Mouse (Mus musculus) forebrain, embryonic 12.5 days (tissue): ENCODE data around the gene Rnf121. TPM values are rescaled to one million over a fixed set of nuclear protein-coding genes. Genes with fewer than 3 reads are reported as not detected.
A peak's percentile ranks its signal among the peaks of the same experiment; 100 is the strongest.

Source experiments
- ATAC-seq: fragments of 200-750 bp; cut with Nextera tagmentation; 2 replicates; pipeline ENCODE4 v1.8.0; 2017; ENCODE audit warnings: moderate TSS enrichment; ENCODE audit not compliant: low FRiP score
- H3K27ac ChIP-seq: fragments of 300-500 bp; sonication (generic); 2 replicates; pipeline ENCODE4 v1.5.1; 2016; ENCODE audit warnings: mild to moderate bottlenecking
- H3K27me3 ChIP-seq: fragments of 300-500 bp; sonication (generic); 2 replicates; pipeline ENCODE4 v1.6.1; 2016; ENCODE audit warnings: mild to moderate bottlenecking
- H3K36me3 ChIP-seq: fragments of 300-500 bp; sonication (generic); replicated peaks from 2 replicates; pipeline ENCODE4 v1.6.1; 2016; ENCODE audit warnings: mild to moderate bottlenecking
- H3K4me1 ChIP-seq: fragments of 300-500 bp; sonication (generic); 2 replicates; pipeline ENCODE4 v1.6.1; 2016
- H3K4me2 ChIP-seq: fragments of 300-500 bp; sonication (generic); 2 replicates; pipeline ENCODE4 v1.6.1; 2016; ENCODE audit warnings: mild to moderate bottlenecking, moderate library complexity
- H3K4me3 ChIP-seq: fragments of 300-500 bp; sonication (generic); replicated peaks from 2 replicates; pipeline ENCODE4 v1.5.1; 2016; ENCODE audit warnings: mild to moderate bottlenecking
- H3K9ac ChIP-seq: fragments of 300-500 bp; sonication (generic); 2 replicates; pipeline ENCODE4 v1.6.1; 2016; ENCODE audit warnings: mild to moderate bottlenecking
- H3K9me3 ChIP-seq: fragments of 300-500 bp; sonication (generic); 2 replicates; pipeline ENCODE4 v1.6.1; 2016
- WGBS: fragments of 180-500 bp; shearing (Covaris S2); methylation state at CpG from one replicate; pipeline ENCODE4 v1.1.7; 2016; 5-methylcytosine and 5-hydroxymethylcytosine counted together
- polyA plus RNA-seq: library from polyadenylated mRNA; unstranded; fragments of >200 nt; fragmentation: Nextera tagmentation; extraction: Ambion mirVana; gene quantifications from 2 replicates; pipeline ENCODE4 v1.2.1, GENCODE M21; 2016

The Rnf121 gene
- polyA plus RNA-seq: 33.0 and 33.3 TPM in 2 replicates

DNA sequence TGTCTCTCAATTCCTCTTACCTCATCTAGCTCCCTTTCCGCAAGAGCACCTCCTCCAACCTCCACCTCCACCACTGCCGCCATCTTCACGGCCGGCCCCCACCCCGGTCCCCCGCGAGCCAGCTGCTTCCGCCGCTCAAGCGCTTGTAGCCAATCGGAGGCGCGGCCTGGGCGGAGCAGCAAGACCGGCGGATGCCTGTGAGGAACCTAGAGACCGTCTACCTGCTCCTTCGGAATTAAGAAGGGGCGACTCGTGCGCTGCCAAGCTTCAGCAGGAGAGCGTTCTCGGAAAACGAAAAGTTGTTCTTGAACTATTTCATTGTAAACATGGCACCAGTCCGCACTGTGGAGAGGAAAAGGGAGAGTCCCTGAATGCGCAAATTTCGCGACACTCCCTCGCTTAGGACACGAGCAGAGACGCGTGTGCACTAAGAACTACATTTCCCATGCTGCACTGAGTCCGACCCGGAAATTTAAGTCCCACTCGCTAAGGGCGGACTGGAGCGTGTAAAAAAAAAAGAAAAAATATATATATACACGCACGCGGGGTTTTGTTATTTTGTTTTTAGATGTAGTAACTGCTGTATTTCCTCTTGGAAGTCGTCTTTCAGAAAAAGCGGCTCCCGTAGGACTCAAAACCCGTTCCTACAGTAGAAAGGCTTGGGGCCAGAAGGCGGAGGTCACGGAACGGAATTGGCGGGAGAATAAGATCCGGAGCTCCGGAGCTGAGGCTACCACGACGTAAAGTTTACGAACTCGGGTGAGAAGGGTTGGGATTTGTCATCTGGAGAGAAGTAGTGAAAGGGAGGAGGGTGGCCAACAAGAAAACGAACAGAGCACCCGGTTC lies at the start of gene Rnf121, which contains the start of the genes Xndc1 and Xntrpc:
TSS of gene Rnf121 (minus strand) at position 424 of the 846 bp plus-strand sequence.
TSS of gene Xndc1 (plus strand) at position 466 of the 846 bp plus-strand sequence.
TSS of gene Xntrpc (plus strand) at position 668 of the 846 bp plus-strand sequence.
- Histone ChIP-seq H3K36me3 (0 out of 2 replicates have a peak, but pooled peaks cover 4% of the 10 kb centered on the region), H3K9me3 (no peaks in the 10 kb centered on the region), H3K9ac (peak within 1 kb of the TSS; percentile 80), H3K27me3 (no peaks in the 10 kb centered on the region), H3K27ac (peak within 1 kb of the TSS; percentile 74), H3K4me3 (peak within 1 kb of the TSS; percentile 74), H3K4me1 (peaks cover 30% of the 10 kb centered on the region), H3K4me2 (peak within 1 kb of the TSS; percentile 72)
- under 1% methylated on average over 56 of the region's 56 CpGs for WGBS
- peak; percentile 99 for ATAC-seq

- Histone ChIP-seq H3K27me3 (no peaks in the 10 kb centered on the region), H3K4me2 (no peak overlapping the region), H3K36me3 (no peaks in the 10 kb centered on the region; the same call in 1 of the 2 replicates), H3K4me1 (no peaks in the 10 kb centered on the region), H3K9ac (no peak overlapping the region), H3K27ac (no peak overlapping the region), H3K9me3 (no peaks in the 10 kb centered on the region), H3K4me3 (no peak overlapping the region)
- WGBS: 84% methylated on average over 45 of the region's 45 CpGs
- no peak for ATAC-seq
These were observed 48.0 kb upstream of the Rnf121 start for GRCm38 (mm10) chr7:102113151-102113729.

DNA sequence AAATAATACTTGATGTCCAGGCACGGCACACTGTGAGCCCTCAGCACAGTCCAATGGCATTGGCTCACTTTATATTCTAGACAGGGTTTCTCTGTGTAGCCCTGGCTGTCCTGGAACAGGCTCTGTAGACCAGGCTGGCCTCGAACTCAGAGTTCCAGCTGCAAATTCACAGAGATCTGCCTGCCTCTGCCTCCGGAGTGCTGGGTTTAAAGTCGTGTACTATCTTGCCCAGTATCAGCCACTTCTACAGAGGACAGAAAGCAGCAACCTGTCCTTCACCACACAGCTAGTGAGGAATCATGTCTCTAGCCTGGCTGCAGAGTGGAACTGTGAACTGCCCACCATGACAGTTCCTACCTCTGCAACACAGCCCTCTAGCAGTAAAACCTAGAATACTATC lies 44.5 kb upstream of the Rnf121 start:
- peaks cover 7% of the 10 kb centered on the region for H3K4me1 ChIP-seq
- H3K9ac ChIP-seq: no peak overlapping the region
- no peaks in the 10 kb centered on the region for H3K9me3 ChIP-seq
- H3K4me3 ChIP-seq: no peak overlapping the region
- 90% methylated on average over 4 of the region's 4 CpGs for whole genome bisulfite sequencing
- ATAC-seq: no peak
- H3K4me2 ChIP-seq: no peak overlapping the region
- no peaks in the 10 kb centered on the region for H3K36me3 ChIP-seq
- H3K27ac ChIP-seq: no peak overlapping the region
- no peaks in the 10 kb centered on the region; the same call in 1 of the 2 replicates for H3K27me3 ChIP-seq

- ATAC-seq: no peak
These were observed 43.9 kb upstream of the Rnf121 start, which contains the start of gene Art5 for GRCm38 (mm10) chr7:102109171-102109570. Art5 (minus strand) TSS chr7:102109489.

GRCm38 (mm10) chr7:102108206-102108605 lies 42.9 kb upstream of the Rnf121 start:
- Histone ChIP-seq H3K4me3 (no peak overlapping the region), H3K27ac (no peak overlapping the region), H3K4me2 (no peak overlapping the region), H3K36me3 (no peaks in the 10 kb centered on the region), H3K27me3 (no peaks in the 10 kb centered on the region; the same call in 1 of the 2 replicates), H3K4me1 (peaks cover 7% of the 10 kb centered on the region), H3K9ac (no peak overlapping the region), H3K9me3 (no peaks in the 10 kb centered on the region)
- whole genome bisulfite sequencing: 86% methylated on average over 1 of the region's 1 CpGs
- ATAC-seq: no peak

More at GRCm38 (mm10) chr7:102109171-102109570, 43.9 kb upstream of the Rnf121 start, which contains the start of gene Art5:
- Histone ChIP-seq H3K9me3 (no peaks in the 10 kb centered on the region), H3K36me3 (no peaks in the 10 kb centered on the region), H3K4me1 (peaks cover 7% of the 10 kb centered on the region), H3K9ac (no peak within 1 kb of the TSS), H3K4me3 (no peak within 1 kb of the TSS), H3K27me3 (no peaks in the 10 kb centered on the region; the same call in 1 of the 2 replicates), H3K4me2 (no peak within 1 kb of the TSS), H3K27ac (no peak within 1 kb of the TSS)
- 85% methylated on average over 7 of the region's 7 CpGs for WGBS

DNA sequence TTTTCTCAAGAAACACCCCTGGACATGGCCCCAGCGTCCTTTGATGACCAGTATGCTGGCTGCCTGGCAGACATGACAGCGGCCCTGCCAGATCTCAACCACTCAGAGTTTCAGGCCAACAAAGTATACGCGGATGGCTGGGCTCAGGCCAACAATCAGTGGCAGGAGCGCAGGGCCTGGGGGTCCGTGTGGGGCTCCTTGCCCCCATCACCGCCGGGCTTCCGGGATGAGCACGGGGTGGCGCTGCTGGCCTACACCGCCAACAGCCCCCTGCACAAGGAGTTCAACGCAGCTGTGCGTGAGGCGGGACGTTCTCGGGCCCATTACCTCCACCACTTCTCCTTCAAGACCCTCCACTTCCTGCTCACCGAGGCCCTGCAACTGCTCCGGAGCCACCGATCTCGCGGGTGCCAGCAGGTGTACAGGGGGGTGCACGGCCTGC lies 41.5 kb upstream of the Rnf121 start:
- H3K36me3 ChIP-seq: no peaks in the 10 kb centered on the region
- H3K27me3 ChIP-seq: no peaks in the 10 kb centered on the region; the same call in 1 of the 2 replicates
- 15% methylated on average over 23 of the region's 23 CpGs for WGBS
- no peaks in the 10 kb centered on the region for H3K9me3 ChIP-seq
- H3K4me2 ChIP-seq: peak overlapping the region; percentile 52
- H3K9ac ChIP-seq: peak overlapping the region; percentile 29; the same call in 1 of the 2 replicates
- no peak overlapping the region for H3K27ac ChIP-seq
- peaks cover 7% of the 10 kb centered on the region for H3K4me1 ChIP-seq
- ATAC-seq: 0 out of 2 replicates have a peak, but pooled peaks have one; percentile 44
- peak overlapping the region; percentile 23 for H3K4me3 ChIP-seq

DNA sequence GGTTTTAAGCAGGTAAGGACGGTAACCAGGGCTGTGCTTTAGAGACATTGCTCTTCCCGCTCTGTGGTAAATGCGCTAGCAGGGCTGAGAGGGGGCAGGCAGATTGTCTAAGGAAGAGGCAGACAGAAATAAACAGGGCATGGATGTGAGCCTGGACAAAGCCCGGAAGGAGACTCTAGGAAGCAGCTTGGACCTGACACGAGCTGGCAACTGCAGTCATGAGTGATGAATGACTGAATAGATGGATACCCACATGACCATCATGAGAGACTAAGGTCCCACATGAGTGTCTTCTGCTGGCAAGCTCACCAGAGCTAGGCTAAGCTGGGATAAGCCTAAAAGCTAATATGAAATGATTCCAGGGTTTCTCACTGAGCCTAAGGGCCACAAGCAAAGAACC lies 38.9 kb upstream of the Rnf121 start:
- no peaks in the 10 kb centered on the region for H3K36me3 ChIP-seq
- H3K4me1 ChIP-seq: peaks cover 25% of the 10 kb centered on the region
- 78% methylated on average over 5 of the region's 5 CpGs for WGBS

GRCm38 (mm10) chr7:102103555-102103954 lies 38.3 kb upstream of the Rnf121 start:
- H3K4me1 ChIP-seq: peaks cover 25% of the 10 kb centered on the region
- no peak overlapping the region for H3K4me2 ChIP-seq
- H3K27ac ChIP-seq: no peak overlapping the region
- no peaks in the 10 kb centered on the region for H3K9me3 ChIP-seq
- H3K9ac ChIP-seq: no peak overlapping the region
- H3K27me3 ChIP-seq: peaks cover 10% of the 10 kb centered on the region
- 88% methylated on average over 2 of the region's 2 CpGs for WGBS
- no peak overlapping the region for H3K4me3 ChIP-seq
- no peaks in the 10 kb centered on the region for H3K36me3 ChIP-seq
- no peak for ATAC-seq

More for the DNA sequence above, 38.9 kb upstream of the Rnf121 start:
- ATAC-seq: no peak
- H3K27me3 ChIP-seq: peaks cover 6% of the 10 kb centered on the region; the same call in 1 of the 2 replicates
- no peak overlapping the region for H3K4me2 ChIP-seq
- no peaks in the 10 kb centered on the region for H3K9me3 ChIP-seq
- no peak overlapping the region for H3K27ac ChIP-seq
- H3K4me3 ChIP-seq: no peak overlapping the region
- no peak overlapping the region for H3K9ac ChIP-seq

GRCm38 (mm10) chr7:102102696-102103095 lies 37.4 kb upstream of the Rnf121 start:
- Histone ChIP-seq H3K4me2 (no peak overlapping the region), H3K27me3 (peaks cover 10% of the 10 kb centered on the region), H3K9ac (no peak overlapping the region), H3K4me3 (no peak overlapping the region), H3K27ac (no peak overlapping the region), H3K36me3 (no peaks in the 10 kb centered on the region), H3K4me1 (peaks cover 25% of the 10 kb centered on the region), H3K9me3 (no peaks in the 10 kb centered on the region)
- 50% methylated on average over 6 of the region's 6 CpGs for WGBS
- no peak for ATAC-seq

GRCm38 (mm10) chr7:102102241-102102640 lies 37.0 kb upstream of the Rnf121 start:
- Histone ChIP-seq H3K9me3 (no peaks in the 10 kb centered on the region), H3K27ac (no peak overlapping the region), H3K27me3 (peaks cover 10% of the 10 kb centered on the region), H3K4me3 (no peak overlapping the region), H3K4me2 (no peak overlapping the region), H3K36me3 (no peaks in the 10 kb centered on the region), H3K9ac (no peak overlapping the region), H3K4me1 (peaks cover 25% of the 10 kb centered on the region)
- no peak for ATAC-seq
- WGBS: 44% methylated on average over 8 of the region's 8 CpGs

- 46% methylated on average over 5 of the region's 5 CpGs for whole genome bisulfite sequencing
- H3K9ac ChIP-seq: no peak within 1 kb of the TSS
- peak within 1 kb of the TSS; percentile 55; the same call in 1 of the 2 replicates for H3K4me2 ChIP-seq
- no peaks in the 10 kb centered on the region for H3K9me3 ChIP-seq
- H3K27ac ChIP-seq: no peak within 1 kb of the TSS
- peaks cover 18% of the 10 kb centered on the region for H3K4me1 ChIP-seq
- H3K27me3 ChIP-seq: peaks cover 10% of the 10 kb centered on the region
- H3K4me3 ChIP-seq: no peak within 1 kb of the TSS
- H3K36me3 ChIP-seq: no peaks in the 10 kb centered on the region
- no peak for ATAC-seq
These were observed 36.2 kb upstream of the Rnf121 start, which contains the start of gene Art1 for GRCm38 (mm10) chr7:102101487-102101886. Art1 (plus strand) TSS chr7:102101743.

GRCm38 (mm10) chr7:102100868-102101267 lies 35.6 kb upstream of the Rnf121 start:
- H3K4me1 ChIP-seq: peaks cover 18% of the 10 kb centered on the region
- H3K36me3 ChIP-seq: 0 out of 2 replicates have a peak, but pooled peaks cover 1% of the 10 kb centered on the region
- H3K4me3 ChIP-seq: no peak overlapping the region
- WGBS: 60% methylated on average over 5 of the region's 5 CpGs
- H3K27me3 ChIP-seq: peaks cover 10% of the 10 kb centered on the region
- H3K9me3 ChIP-seq: no peaks in the 10 kb centered on the region
- H3K9ac ChIP-seq: no peak overlapping the region
- no peak for ATAC-seq
- H3K27ac ChIP-seq: no peak overlapping the region
- no peak overlapping the region for H3K4me2 ChIP-seq
